Mouse (Mus musculus) megakaryocyte, adult 5-6 weeks (primary cell): ENCODE measurements around the gene Catsperd. TPM values are rescaled to one million over a fixed set of nuclear protein-coding genes. Genes with fewer than 3 reads are reported as not detected.
A peak's percentile ranks its signal among the peaks of the same experiment; 100 is the strongest.

Source experiments
- ATAC-seq: 2 replicates; pipeline ENCODE4 v1.8.0; 2016; ENCODE audit warnings: mild to moderate bottlenecking, inconsistent platforms; ENCODE audit not compliant: poor library complexity, severe bottlenecking
- total RNA-seq, 2 experiments: library from RNA; stranded (forward) in 1 of 2; stranded (reverse) in 1 of 2; fragments of 153-499, 151-499 nt in 1 of 2; fragments of 221-1000, 200-1000 nt in 1 of 2; gene quantifications; 2 replicates each; pipeline versions ENCODE4 v1.2.3 to v1.2.4; 2015 to 2017

The Catsperd gene
- total RNA-seq, 2 experiments from 2014 or later: not detected

GRCm38 (mm10) chr17:56655311-56655710 is 27.4 kb downstream of the Catsperd start:
- no peak for ATAC-seq

DNA sequence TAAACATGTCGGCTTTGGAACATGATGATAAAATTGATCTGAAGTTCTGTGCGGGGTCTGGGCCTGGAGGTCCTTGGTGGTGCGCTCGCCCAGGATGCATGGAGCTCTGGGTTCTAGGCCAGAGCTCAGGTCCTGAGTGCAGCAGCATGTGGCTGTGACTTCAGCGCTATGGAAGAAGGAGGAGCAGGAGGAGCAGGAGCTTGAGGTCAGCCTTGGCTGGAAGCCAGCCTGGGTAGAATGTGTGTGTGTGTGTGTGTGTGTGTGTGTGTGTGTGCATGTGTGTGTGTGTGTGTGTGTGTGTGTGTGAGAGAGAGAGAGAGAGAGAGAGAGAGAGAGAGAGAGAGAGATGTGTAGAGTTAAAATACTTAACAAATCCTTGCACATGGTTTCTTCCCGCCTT is 28.2 kb downstream of the Catsperd start:
- no peak for ATAC-seq

DNA sequence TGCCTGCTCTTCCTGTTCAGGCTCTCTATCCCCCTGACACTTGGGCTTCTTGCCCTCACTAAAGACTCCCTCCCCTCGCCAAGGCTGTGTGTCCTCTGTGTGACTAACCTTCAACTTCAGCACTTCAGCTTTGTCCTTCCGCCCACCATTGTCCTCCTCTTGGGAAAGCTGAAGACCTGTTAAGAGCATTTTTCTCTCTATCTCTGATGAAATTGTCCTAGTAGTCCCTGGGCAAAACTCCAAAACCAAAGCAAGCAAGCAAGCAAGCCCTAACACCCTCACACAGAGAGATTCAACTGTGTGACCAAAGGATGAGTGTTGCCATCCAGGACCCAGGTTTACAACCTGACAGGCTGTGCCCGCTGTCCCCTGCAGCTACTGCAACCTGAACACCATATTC is 35.7 kb downstream of the Catsperd start:
- no peak for ATAC-seq

DNA sequence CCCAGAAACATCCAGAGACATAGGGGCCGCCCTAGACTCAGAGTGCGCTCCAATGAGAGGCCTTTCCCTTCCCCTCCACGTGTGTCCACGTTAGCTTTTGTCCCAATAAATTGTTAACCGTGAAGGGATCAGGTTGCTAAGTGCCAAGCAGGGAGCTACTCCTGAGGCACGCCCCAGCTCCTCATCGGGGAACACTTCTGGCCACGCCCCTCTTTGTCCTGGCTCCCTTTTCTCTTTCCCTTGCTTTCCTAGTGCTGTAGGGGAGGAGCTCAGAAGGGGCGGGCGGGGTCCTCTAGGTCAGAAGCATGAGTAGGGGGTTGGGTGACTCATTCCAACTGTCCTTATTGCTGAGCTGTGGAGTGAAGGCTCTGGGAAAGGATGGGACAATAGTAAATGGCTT is 36.4 kb downstream of the Catsperd start:
- ATAC-seq: no peak

GRCm38 (mm10) chr17:56666384-56666783 is 38.4 kb downstream of the Catsperd start:
- ATAC-seq: no peak

GRCm38 (mm10) chr17:56667591-56667990 is 39.6 kb downstream of the Catsperd start:
- ATAC-seq: no peak

- ATAC-seq: peak; percentile 58
Observed at GRCm38 (mm10) chr17:56668384-56669144, 40.6 kb downstream of the Catsperd start.

GRCm38 (mm10) chr17:56669766-56670165 is 41.8 kb downstream of the Catsperd start:
- no peak for ATAC-seq

- peak; percentile 90 for ATAC-seq
Observed at GRCm38 (mm10) chr17:56672941-56673646, 45.2 kb downstream of the Catsperd start, which contains the start of gene Ranbp3. Ranbp3 (plus strand) TSS chr17:56673294.

DNA sequence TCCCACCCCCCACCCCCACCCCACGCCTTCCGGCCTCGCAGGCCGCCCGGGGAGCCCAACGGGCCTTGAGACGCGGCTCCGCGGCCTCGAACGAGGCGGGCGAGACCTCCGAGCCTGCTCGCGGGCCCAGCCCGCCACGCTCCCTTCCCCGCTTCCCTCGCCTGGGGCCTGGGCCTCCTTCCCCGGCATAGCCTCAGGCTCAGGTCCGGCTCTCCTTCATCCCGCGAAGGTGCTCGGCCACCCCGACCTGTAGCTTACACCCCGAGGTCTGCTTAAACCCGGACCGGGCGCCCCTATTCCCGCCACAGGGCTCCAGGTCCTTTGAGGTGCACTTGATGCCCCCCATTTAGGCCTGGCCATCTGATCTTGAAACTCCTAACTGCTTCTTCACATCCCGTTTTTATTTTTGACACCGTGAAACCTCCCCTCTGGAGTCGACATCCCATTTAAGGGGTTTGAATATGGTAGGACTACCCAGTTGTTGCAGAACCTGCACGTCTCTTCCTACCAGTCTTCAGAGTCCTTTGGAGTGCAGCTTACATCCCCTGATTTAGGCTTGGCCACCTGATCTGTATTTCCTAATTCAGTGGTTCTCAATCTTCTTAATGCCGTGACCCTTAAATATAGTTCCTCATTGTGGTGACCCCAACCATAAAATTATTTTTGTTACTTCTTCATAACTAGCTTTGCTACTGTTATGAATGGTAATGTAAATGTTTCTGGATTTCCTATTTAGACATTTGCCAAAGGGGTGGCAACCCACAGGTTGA is 45.9 kb downstream of the Catsperd start:
- ATAC-seq: no peak

GRCm38 (mm10) chr17:56681791-56682190 is 53.8 kb downstream of the Catsperd start:
- ATAC-seq: no peak

DNA sequence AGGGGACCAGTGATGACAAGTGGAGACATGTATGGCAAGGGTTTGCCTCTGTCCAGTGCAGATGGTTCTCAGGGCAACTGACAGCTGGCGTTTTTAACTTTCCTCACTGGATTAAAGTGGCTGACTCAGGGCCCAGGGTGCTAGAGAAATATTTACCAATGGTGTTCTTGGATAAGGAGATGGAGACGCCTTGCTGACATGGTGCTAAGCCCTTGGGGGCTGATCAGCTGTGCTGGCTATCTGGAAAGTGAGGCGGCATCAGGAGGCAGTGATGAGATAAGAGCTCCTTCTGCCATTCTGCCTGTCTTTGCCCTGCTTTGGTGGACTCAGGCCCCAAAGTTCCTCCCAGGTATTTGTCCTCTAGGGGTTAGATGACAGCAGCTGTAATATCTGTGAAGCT is 54.9 kb downstream of the Catsperd start:
- ATAC-seq: no peak

GRCm38 (mm10) chr17:56683546-56684140 is 55.7 kb downstream of the Catsperd start:
- no peak for ATAC-seq

DNA sequence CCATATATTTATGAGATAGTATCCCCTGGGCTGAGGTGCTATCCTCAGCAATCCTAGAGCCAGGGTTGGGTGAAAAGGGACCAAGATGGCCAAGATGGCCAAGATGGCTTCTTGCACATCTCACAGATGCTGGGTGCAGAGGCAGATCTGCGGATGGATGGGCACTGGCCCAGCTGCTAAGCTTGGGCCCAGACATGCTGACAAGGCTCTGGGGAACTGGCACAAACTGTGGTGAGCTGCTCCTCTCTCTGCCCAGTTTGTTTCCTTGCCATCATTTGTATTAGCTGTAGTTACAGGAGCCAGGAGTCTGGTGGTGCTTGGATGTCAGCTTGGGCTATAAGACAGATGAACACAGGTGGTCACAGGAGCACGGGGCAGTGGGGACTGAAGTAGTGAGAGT is 56.7 kb downstream of the Catsperd start:
- no peak for ATAC-seq

GRCm38 (mm10) chr17:56686801-56687200 is 58.9 kb downstream of the Catsperd start:
- no peak for ATAC-seq

DNA sequence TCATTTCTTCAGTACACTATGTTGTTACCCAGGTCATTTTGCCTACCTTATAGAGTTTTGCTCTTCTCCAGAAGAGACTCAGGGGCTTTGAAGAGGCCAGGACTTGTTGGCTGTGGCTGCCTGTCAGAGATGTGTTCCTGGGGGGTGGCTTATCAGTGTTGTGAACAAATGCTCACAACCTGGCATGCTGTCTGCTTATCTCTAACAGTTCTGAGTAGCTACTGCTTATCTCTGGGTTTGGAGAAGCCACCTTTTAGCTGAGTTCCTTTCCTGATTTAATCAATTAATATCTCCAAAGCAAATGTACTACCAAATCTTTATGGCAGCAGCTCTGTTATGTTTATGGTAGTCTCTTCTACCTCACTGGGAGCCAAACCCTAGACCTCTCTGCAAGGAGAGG is 60.1 kb downstream of the Catsperd start:
- ATAC-seq: no peak

DNA sequence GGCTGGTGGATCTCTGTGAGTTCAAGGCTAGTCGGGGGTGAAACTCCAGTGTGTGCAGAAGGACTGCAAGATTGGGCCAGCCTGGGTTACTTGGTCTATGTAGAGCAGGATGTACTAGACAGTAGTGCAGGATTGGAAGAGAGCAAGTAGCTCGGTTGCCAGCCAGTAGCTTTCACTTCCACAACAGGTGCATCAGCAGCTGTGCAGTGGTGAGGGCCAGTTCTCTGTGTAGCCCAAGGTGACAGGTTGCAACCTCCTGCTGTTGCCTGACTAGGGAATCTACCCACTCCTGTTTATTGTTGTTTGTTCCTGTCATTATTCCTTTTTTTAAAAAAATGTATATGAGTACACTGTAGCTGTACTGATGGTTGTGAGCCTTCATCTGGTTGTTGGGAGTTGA is 60.7 kb downstream of the Catsperd start:
- ATAC-seq: no peak

GRCm38 (mm10) chr17:56693395-56693794 is 65.5 kb downstream of the Catsperd start:
- ATAC-seq: no peak

DNA sequence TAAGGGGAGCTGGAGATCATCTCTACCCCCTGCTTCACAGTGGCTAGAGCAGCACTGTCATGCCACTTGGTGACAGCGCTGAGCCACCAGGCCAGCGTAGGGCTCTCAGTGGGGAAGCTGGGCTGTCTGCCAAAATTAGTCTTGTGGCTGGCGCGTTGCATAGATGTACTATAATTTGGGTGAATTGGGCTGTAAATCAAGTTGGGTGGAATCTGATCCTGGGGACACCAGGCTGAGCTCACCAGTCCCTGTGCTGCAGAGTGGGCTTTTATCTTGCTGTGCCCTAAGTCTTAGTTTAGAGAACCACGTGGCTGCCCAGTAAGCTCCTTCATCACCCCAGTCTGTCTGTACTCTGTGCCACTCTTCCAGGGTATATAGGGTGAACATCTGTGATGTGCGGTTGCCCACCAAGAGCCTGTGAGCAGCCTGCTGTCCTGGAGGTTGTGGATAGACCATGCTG is 65.9 kb downstream of the Catsperd start:
- ATAC-seq: no peak

- no peak for ATAC-seq
Observed at GRCm38 (mm10) chr17:56700451-56700850, 72.5 kb downstream of the Catsperd start.

DNA sequence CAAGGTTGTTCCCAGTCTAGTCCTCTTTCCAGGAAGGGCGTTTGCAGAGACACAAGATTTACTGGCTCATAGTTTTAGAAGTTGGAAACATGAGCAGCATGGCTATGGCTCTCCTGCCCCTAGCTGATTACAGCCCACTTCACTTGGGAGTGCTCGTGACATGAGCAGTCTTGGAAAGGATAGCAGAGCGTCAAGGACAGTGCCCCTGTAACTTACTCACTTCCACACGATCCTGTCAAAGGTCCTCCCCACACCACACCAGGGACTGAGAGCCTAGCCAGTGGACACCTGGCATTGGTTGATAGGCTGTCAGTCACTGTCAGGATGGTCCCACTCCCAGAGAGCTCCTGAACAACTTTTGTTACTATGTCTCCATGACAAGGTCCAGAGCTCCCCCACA is 75.1 kb downstream of the Catsperd start:
- no peak for ATAC-seq
